ENCODE assay signal across 22 mouse cellular contexts in the genomic region with DNA sequence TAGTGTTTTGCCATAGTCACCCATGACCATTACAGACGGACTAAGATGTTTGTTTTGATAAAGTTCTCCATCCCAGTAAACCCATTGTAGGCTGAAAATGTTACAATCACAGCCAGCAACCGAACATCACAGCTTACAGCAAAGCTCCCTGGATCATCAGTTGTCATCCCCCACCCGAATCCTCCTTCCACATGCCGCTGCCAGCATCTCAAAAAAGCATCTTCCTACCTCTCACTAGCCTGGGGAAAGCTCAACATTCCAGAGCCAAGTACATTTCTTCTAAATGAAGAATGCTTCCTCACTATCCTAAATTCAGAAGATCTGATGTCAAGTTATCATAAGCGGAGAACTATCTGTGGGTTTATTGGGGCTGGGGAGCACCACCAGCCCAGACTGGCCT. TPM values are rescaled to one million over a fixed set of nuclear protein-coding genes. Genes with fewer than 3 reads are reported as not detected.
DNase-seq lines count a peak whose midpoint lies in the region; ATAC-seq lines count a peak whose summit lies in the region.
"Had no signal": no experiment of that assay in that cellular context is flagged by ENCODE, and none has a peak within 500 bp of the region (broad histone marks: within the 10 kb centered on the region; RNA-seq: fewer than 3 reads in every experiment).

No protein-coding gene starts in this region.

- intact Hi-C loops in left cerebral cortex, postnatal 4 days (cut with DNase I): loop anchor here (5.0 kb wide), 1 partner anchor 209 kb away; no protein-coding TSS in a partner anchor
- intact Hi-C loops in left cerebral cortex, postnatal 36 days (cut with DNase I): no loop called here
- intact Hi-C loops in left cerebral cortex, postnatal 10 days (cut with DNase I): no loop called here

- DNase-seq in frontal cortex, postnatal 25 days (ENCODE audit: low spot score in 2 of 2): no peak
- peak; percentile 34 to 54 for DNase-seq in left cerebral cortex, adult 18-20 months (ENCODE audit: low spot score in 2 of 2)
- DNase-seq in left cerebral cortex, postnatal 4 days: no peak
- DNase-seq in left cerebral cortex, postnatal 36 days (ENCODE audit: low spot score in 2 of 2): peak; percentile 27 to 43
- no peak for DNase-seq in left cerebral cortex, postnatal 10 days (ENCODE audit: extremely low spot score in 1 of 2, low spot score in 2 of 2)
- DNase-seq in brain, adult 2 months (ENCODE audit: low read depth, low spot score): peak; percentile 74
- no peak for DNase-seq in neural tube, embryonic 10.5 days (ENCODE audit: extremely low spot score, low spot score)
- DNase-seq: adrenal gland, adult 8-10 months; adrenal gland, postnatal 25 days; cerebellum, adult 18-20 months; cerebellum, adult 9-10 months; cerebellum, postnatal 14 days; gastrocnemius, adult 2 months; gastrocnemius, postnatal 14 days; heart, adult 18-20 months; heart, postnatal 14 days; heart, postnatal 4 days had no signal

- peak; percentile 80 for ATAC-seq in frontal cortex, adult (ENCODE audit: low TSS enrichment)
- ATAC-seq: activated CD4-positive, CD25-positive, alpha-beta regulatory T cell, adult 4 months; forebrain, embryonic 13.5 days; forebrain, embryonic 16.5 days; hindbrain, postnatal 0 days had no signal

RNA-seq across cellular contexts. Expression of gene Cript, which starts 13.1 kb away (rescaled TPM):
- total RNA-seq in left cerebral cortex, adult 18-20 months (2021): 10 to 100 TPM; 57.7 to 68.4 TPM
- total RNA-seq in left cerebral cortex, postnatal 4 days (2021): 10 to 100 TPM; 65.7 to 68.1 TPM
- total RNA-seq in left cerebral cortex, postnatal 36 days (2021): 10 to 100 TPM; 61.2 to 66.2 TPM
- total RNA-seq in left cerebral cortex, postnatal 10 days (2021): 10 to 100 TPM; 64.9 to 70.9 TPM

RNA-seq across cellular contexts. Expression of gene Pigf, which starts 13.3 kb away (rescaled TPM):
- total RNA-seq in left cerebral cortex, adult 18-20 months (2021): 10 to 100 TPM; 19.1 to 19.7 TPM
- 10 to 100 TPM; 17.3 to 18.0 TPM for total RNA-seq in left cerebral cortex, postnatal 4 days (2021)
- total RNA-seq in left cerebral cortex, postnatal 36 days (2021): 10 to 100 TPM; 15.0 to 18.1 TPM
- total RNA-seq in left cerebral cortex, postnatal 10 days (2021): 10 to 100 TPM; 16.2 to 19.2 TPM

Comparison
In these comparisons a context has a peak if more than half of its experiments do, and no peak if none do; other contexts are left out.
1. DNase-seq: peak in left cerebral cortex, adult 18-20 months (2 of 2), left cerebral cortex, postnatal 36 days (2 of 2) and brain, adult 2 months (single experiment); none in frontal cortex, postnatal 25 days (0 of 2), left cerebral cortex, postnatal 4 days (single experiment), left cerebral cortex, postnatal 10 days (0 of 2) and neural tube, embryonic 10.5 days (single experiment).